8 mouse cellular contexts compared by ENCODE assay signal in genomic region chr9:35188700-35189099, GRCm38 (mm10). TPM values are rescaled to one million over a fixed set of nuclear protein-coding genes. Genes with fewer than 3 reads are reported as not detected.
A peak's percentile ranks its signal among the peaks of the same experiment; 100 is the strongest.
DNase-seq lines count a peak whose midpoint lies in the region; ATAC-seq and TF ChIP-seq lines count a peak whose summit lies in the region.
"Had no signal": no experiment of that assay in that cellular context is flagged by ENCODE, and none has a peak within 500 bp of the region (broad histone marks: within the 10 kb centered on the region; RNA-seq: fewer than 3 reads in every experiment).

No protein-coding gene starts in this region.

- no peak overlapping the region for H3K9ac ChIP-seq in intestine, embryonic 15.5 days
- H3K9ac ChIP-seq in intestine, embryonic 16.5 days (ENCODE audit: low read depth, low read length), result no peak overlapping the region

- H3K27ac ChIP-seq in intestine, embryonic 15.5 days, result no peak overlapping the region
- H3K27ac ChIP-seq in intestine, embryonic 16.5 days (ENCODE audit: low read length), result no peak overlapping the region
- H3K27ac ChIP-seq in cortical plate, adult 2 months (ENCODE audit: insufficient read depth, low read length), result 0 out of 2 replicates have a peak overlapping the region, but pooled peaks have one; percentile 40
- H3K27ac ChIP-seq: heart, adult 2 months had no signal

- H3K4me3 ChIP-seq in intestine, embryonic 15.5 days (replicated peaks), result no peak overlapping the region
- no peak overlapping the region for H3K4me3 ChIP-seq in intestine, embryonic 16.5 days (ENCODE audit: low read length)
- H3K4me3 ChIP-seq in cortical plate, adult 2 months (ENCODE audit: insufficient read depth, low read length), result no peak overlapping the region
- H3K4me3 ChIP-seq: heart, adult 2 months had no signal

- H3K4me2 ChIP-seq in intestine, embryonic 15.5 days (replicated peaks), result no peak overlapping the region
- no peak overlapping the region for H3K4me2 ChIP-seq in intestine, embryonic 16.5 days (ENCODE audit: low read depth, low read length)

- TF ChIP-seq CTCF in cortical plate, adult 2 months (IDR thresholded peaks at IDR 0.05; ENCODE audit: extremely low read depth, insufficient read depth, low read length), result no peak

- H3K36me3 ChIP-seq in intestine, embryonic 15.5 days, result no peaks in the 10 kb centered on the region
- H3K36me3 ChIP-seq in intestine, embryonic 16.5 days (ENCODE audit: control insufficient read depth, insufficient read depth, low read length), result peaks cover 7% of the 10 kb centered on the region; the same call in 1 of the 2 replicates

- H3K4me1 ChIP-seq in intestine, embryonic 15.5 days (replicated peaks), result no peaks in the 10 kb centered on the region
- no peaks in the 10 kb centered on the region for H3K4me1 ChIP-seq in intestine, embryonic 16.5 days (ENCODE audit: control insufficient read depth, insufficient read depth, low read length)
- H3K4me1 ChIP-seq in cortical plate, adult 2 months (ENCODE audit: control insufficient read depth, insufficient read depth, low read length), result no peaks in the 10 kb centered on the region

- H3K27me3 ChIP-seq in intestine, embryonic 15.5 days (replicated peaks), result no peaks in the 10 kb centered on the region
- H3K27me3 ChIP-seq in intestine, embryonic 16.5 days (replicated peaks; ENCODE audit: control insufficient read depth, insufficient read depth, low read length), result no peaks in the 10 kb centered on the region

- TF ChIP-seq POLR2A in cortical plate, adult 2 months (IDR thresholded peaks at IDR 0.05; ENCODE audit: extremely low read depth, insufficient read depth, low read length), result no peak

- no peaks in the 10 kb centered on the region for H3K9me3 ChIP-seq in intestine, embryonic 15.5 days
- no peaks in the 10 kb centered on the region for H3K9me3 ChIP-seq in intestine, embryonic 16.5 days (ENCODE audit: control insufficient read depth, low read length)

- WGBS in intestine, embryonic 15.5 days, result 83% methylated on average over 22 of the region's 22 CpGs
- WGBS in intestine, embryonic 16.5 days, result 77% methylated on average over 22 of the region's 22 CpGs

- 0 out of 2 replicates have a peak, but pooled peaks have one; percentile 12 for ATAC-seq in intestine, embryonic 15.5 days
- no peak for ATAC-seq in intestine, embryonic 16.5 days

- peak; percentile 71 for DNase-seq in adrenal gland, postnatal 10 days
- DNase-seq in layer of hippocampus, adult 9-11 months, result peak; percentile 60
- peak; percentile 71 for DNase-seq in right cerebral cortex, postnatal 14 days
- no peak for DNase-seq in thymus, postnatal 4 days

RNA-seq across cellular contexts. Expression of gene Srpr, which starts 11.3 kb away (rescaled TPM):
- polyA plus RNA-seq in intestine, embryonic 15.5 days (2015; fragmentation: Nextera tagmentation; extraction: Ambion mirVana), result 135 and 137 TPM in 2 replicates
- polyA plus RNA-seq in intestine, embryonic 16.5 days (2015; fragmentation: Nextera tagmentation; extraction: Ambion mirVana), result 115 and 119 TPM in 2 replicates
- 100 to 1,000 TPM; 128 to 136 TPM for total RNA-seq in adrenal gland, postnatal 10 days (2021)
- polyA plus RNA-seq in cortical plate, adult 2 months (2012; rRNA removed), result 50.5 and 52.8 TPM in 2 replicates

RNA-seq across cellular contexts. Expression of gene Tirap, which starts 11.4 kb away (rescaled TPM):
- 13.2 and 13.9 TPM in 2 replicates for polyA plus RNA-seq in intestine, embryonic 15.5 days (2015; fragmentation: Nextera tagmentation; extraction: Ambion mirVana)
- polyA plus RNA-seq in intestine, embryonic 16.5 days (2015; fragmentation: Nextera tagmentation; extraction: Ambion mirVana), result 12.4 and 13.4 TPM in 2 replicates
- 1 to 10 TPM; 8.0 to 8.4 TPM for total RNA-seq in adrenal gland, postnatal 10 days (2021)
- 2.7 and 3.3 TPM in 2 replicates for polyA plus RNA-seq in cortical plate, adult 2 months (2012; rRNA removed)

RNA-seq across cellular contexts. Expression of gene Dcps, which starts 12.8 kb away (rescaled TPM):
- polyA plus RNA-seq in intestine, embryonic 15.5 days (2015; fragmentation: Nextera tagmentation; extraction: Ambion mirVana), result 86.1 and 87.1 TPM in 2 replicates
- 73.5 and 88.2 TPM in 2 replicates for polyA plus RNA-seq in intestine, embryonic 16.5 days (2015; fragmentation: Nextera tagmentation; extraction: Ambion mirVana)
- 10 to 100 TPM; 25.3 to 29.3 TPM for total RNA-seq in adrenal gland, postnatal 10 days (2021)
- 23.1 and 25.3 TPM in 2 replicates for polyA plus RNA-seq in cortical plate, adult 2 months (2012; rRNA removed)

RNA-seq across cellular contexts. Expression of gene Foxred1, which starts 22.2 kb away (rescaled TPM):
- polyA plus RNA-seq in intestine, embryonic 15.5 days (2015; fragmentation: Nextera tagmentation; extraction: Ambion mirVana), result 42.0 and 42.4 TPM in 2 replicates
- polyA plus RNA-seq in intestine, embryonic 16.5 days (2015; fragmentation: Nextera tagmentation; extraction: Ambion mirVana), result 41.7 and 46.3 TPM in 2 replicates
- total RNA-seq in adrenal gland, postnatal 10 days (2021), result 100 to 1,000 TPM in 1 of 2 experiments, 10 to 100 TPM in 1; 93.6 to 102 TPM
- polyA plus RNA-seq in cortical plate, adult 2 months (2012; rRNA removed), result 57.0 and 64.6 TPM in 2 replicates
